Mouse (Mus musculus) layer of hippocampus, adult 9-11 months (tissue): ENCODE measurements around the gene Cd300e.

Experiments used
- DNase-seq: peaks from one replicate; pipeline ENCODE4 v3.0.0; 2022

Gene Cd300e

GRCm38 (mm10) chr11:115062077-115062476 is at the start of gene Cd300e:
Gene Cd300e, minus strand, starts transcription at chr11:115062177.
- no peak for DNase-seq

GRCm38 (mm10) chr11:115110271-115110670 is 48.3 kb upstream of the Cd300e start:
- no peak for DNase-seq

DNA sequence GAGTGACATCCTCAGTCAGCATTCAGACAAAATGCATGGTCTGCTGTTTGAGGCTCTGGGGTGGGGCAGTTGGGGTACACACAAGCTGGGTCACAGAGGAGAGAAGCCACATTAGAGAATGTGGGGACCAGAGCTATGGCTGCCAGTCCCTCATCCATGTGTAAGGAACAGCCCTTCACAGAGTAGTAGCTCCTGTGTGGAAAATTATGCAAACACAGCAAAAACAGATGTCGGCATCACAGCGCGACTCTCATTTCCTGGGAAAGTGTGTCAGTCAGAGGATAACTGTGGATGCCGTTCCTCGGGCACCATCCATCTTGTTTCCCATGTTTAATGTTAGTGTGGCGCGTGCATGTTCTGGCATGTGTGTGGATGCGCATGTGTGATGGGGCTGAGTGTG is 46.2 kb upstream of the Cd300e start:
- DNase-seq, result no peak

DNA sequence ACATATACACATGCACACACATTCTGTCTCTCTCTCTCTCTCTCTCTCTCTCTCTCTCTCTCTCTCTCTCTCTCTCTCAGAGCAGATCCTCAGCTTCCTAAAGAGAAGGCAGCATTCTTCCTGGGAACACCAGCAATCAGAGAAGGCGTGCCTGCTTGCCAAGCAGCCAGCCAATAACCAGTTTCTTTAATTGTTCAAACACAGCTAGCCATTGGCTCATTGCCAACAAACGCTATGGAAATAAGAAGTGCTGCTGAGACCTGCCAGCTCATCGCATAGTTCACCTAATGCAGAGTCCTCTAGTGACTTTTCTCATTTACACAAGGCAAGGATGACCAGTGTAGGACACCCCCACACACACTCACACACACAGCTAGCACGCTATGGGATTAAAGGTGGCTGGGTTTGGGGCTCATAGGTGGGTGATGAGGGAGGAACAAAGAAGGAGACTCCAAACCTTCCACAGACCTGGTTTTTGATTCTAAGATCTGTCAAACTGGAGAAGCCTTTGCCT is 45.5 kb upstream of the Cd300e start:
- DNase-seq, result no peak

- DNase-seq, result no peak
These were observed 44.7 kb upstream of the Cd300e start for GRCm38 (mm10) chr11:115106638-115107037.

DNA sequence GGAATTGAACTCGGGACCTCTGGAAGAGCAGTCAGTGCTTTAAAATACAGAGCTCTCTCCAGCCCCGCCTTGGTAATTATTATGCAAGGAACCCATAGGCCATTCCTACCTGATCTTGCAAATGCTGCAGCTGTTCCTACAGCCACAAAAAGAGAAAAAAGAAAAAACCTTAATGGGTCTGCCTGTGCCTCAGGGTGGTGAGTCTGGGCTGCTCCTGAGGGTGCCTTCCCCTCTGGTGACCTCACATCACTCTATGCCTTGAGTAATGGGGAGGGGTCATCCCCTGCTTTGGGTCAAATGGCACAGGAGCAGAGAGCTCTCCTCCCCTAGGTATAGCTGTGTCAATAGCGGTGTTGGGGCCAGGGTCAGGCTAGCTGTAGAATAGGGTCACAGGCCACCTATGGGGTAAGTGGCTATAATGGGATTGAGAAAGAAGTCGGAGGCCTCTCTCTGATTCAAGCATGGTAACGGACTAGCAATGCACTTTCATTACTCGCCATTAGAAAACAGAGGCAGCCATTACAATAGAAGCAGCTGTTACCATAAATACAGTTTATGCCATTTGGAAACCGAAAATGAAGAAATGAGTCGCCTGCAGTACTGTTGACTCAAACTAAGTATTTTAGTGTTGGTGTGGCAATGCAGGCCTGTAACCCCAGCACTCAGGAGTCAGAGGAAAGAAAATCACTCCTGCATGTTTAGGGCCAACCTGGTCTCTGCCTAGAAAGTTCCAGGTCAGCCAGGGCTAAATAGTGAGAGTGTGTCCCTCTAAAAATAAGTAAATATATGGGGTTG is 43.0 kb upstream of the Cd300e start:
- no peak for DNase-seq

GRCm38 (mm10) chr11:115103470-115104413 is 41.8 kb upstream of the Cd300e start:
- no peak for DNase-seq

GRCm38 (mm10) chr11:115102116-115102515 is 40.1 kb upstream of the Cd300e start:
- DNase-seq, result no peak

DNA sequence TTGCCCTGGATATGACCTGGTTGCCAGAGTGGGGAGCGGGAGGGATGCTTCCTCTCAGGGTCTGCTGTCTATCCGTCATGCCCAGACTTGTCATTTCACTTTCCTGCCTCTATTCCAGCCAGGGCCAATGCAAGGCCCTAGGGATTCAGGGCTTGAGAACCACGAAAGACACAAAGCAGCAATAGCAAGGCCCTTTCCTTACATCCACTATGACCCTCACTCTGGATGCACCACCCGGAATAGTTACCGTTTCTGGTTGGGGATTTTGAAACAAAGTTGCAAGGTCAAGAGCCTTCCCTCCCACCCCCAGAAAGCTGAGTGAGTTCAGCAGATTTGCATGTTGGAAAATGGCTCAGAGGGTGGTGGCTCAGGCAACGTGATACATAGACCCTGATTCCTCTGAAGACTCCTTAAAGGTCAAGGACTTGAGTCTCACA is 39.7 kb upstream of the Cd300e start:
- DNase-seq, result no peak

GRCm38 (mm10) chr11:115100741-115101140 is 38.8 kb upstream of the Cd300e start:
- DNase-seq, result no peak

GRCm38 (mm10) chr11:115100032-115100621 is 38.1 kb upstream of the Cd300e start:
- DNase-seq, result no peak

DNA sequence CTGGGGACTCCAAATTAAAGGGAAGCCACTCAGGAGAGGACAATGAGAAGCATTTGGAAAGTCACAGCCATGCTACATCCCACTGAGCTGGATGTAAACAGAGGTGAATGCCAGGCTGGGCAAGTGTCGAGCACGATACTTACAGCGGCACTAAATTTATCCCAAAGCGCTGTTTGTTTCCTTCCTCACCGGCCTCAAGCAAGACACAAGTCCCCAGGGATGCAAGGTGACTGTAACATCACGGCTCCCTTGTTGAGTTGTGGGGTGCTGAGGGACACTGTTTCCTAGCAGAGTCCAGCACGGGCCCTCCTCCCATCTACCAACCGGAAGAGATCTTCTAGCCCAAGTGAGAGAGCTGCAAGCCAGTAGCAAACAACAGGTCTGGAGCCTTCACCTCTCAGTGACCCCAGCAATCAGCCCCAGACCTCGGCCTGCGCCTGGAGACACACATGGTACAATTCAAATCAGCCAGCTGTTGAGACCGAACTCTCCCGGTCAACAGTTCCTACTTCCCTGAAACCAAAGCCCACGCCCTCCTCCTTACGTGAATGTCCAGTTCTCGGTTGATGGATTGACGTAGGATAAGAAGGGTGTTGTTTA is 37.4 kb upstream of the Cd300e start:
- DNase-seq, result no peak

- peak; percentile 62 for DNase-seq
These were observed 36.4 kb upstream of the Cd300e start for GRCm38 (mm10) chr11:115098203-115098932.

DNA sequence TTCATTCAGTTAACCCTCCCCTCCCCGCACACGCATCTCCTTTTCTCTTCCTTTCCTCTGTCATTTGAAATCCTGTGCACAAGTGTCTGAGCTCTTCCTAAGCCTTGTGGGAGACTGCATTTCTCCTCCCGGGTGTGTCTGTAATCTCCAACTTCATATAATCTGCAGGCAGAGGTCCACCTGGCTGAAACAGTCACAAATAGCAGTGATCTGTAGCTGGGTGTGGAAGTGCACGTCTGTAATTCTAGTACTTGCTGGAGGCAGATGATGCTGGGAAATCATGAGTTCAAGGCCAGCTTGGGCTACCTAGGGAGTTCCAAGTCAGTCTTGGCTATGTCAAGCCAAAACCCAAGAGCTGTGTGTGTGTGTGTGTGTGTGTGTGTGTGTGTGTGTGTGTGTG is 30.2 kb upstream of the Cd300e start:
- DNase-seq, result no peak

DNA sequence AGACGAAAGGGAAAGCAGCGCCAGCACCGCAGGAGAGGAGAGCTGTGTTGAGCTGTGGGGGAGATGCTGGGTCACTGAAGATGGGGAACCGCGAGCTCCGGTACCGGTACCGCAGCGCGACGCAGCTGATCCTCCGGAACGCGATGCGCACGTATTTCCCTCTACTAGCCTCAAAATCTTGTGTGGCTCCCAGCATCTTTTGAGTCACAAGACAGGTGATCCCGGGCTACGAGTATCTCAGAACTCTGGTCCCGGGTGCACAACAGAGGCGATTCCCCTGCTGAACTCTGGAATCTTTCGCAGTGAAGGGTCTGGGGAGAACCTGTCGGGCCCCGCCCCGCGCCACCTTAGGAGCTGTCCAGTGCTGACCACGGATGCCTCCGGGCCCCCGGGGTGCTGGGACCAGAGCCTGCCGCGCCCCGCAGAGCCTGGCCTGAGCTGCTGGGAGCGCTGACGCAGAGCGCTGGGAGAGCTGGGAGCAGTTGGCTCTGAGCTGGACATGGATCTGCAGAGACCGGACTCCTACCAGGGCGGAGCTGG is 29.5 kb upstream of the Cd300e start, which contains the start of gene Rab37:
Gene Rab37 (plus strand): TSS at position 70 of the 540 bp plus-strand sequence.
- no peak for DNase-seq

- DNase-seq, result no peak
These were observed 27.9 kb upstream of the Cd300e start for GRCm38 (mm10) chr11:115089853-115090252.

GRCm38 (mm10) chr11:115086213-115086612 is 24.2 kb upstream of the Cd300e start:
- no peak for DNase-seq

GRCm38 (mm10) chr11:115085064-115085463 is 23.1 kb upstream of the Cd300e start:
- no peak for DNase-seq

DNA sequence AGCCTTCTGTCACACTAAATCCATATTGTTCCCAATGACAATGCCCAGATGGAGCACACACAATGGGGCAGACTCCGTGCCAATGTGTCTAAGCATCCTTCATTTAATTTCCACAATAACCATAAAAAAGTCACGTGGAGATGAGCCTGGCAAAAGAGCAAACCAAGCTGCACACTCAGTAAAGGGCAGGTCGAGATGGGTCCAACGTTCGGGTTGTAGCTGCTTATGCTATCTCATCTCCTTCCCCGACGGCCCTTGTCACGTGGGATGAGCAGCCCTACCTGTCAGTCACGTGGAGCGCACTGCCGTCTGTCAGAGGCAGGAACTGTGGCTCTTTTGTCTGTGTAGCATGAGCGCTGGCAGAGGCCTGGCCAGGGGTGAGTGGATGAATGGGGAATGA is 22.6 kb upstream of the Cd300e start:
- DNase-seq, result no peak

- DNase-seq, result peak; percentile 55
These were observed 21.6 kb upstream of the Cd300e start for GRCm38 (mm10) chr11:115083376-115084139.

- DNase-seq, result no peak
These were observed 20.2 kb upstream of the Cd300e start for GRCm38 (mm10) chr11:115082196-115082595.
